Mouse (Mus musculus) cerebellum, adult 2 months (tissue): Measurements from ENCODE around the gene Gjc2. TPM values are rescaled to one million over a fixed set of nuclear protein-coding genes. Genes with fewer than 3 reads are reported as not detected.

ENCODE experiments used
- DNase-seq, 2 experiments: peaks; one replicate each; pipeline ENCODE4 v3.0.0; 2021
- H3K27ac ChIP-seq: fragments of 200-500 bp; 2 replicates; pipeline ENCODE4 v1.5.1; 2012; ENCODE audit warnings: low read length, control low read depth, inconsistent platforms; ENCODE audit not compliant: insufficient read depth
- H3K27me3 ChIP-seq: fragments of 200-500 bp; 2 replicates; pipeline ENCODE4 v1.6.1; 2012; ENCODE audit warnings: inconsistent platforms, mild to moderate bottlenecking, low read length, moderate library complexity; ENCODE audit not compliant: control insufficient read depth, insufficient read depth
- H3K4me1 ChIP-seq: fragments of 200-500 bp; 2 replicates; pipeline ENCODE4 v1.6.1; 2011; ENCODE audit warnings: low read length; ENCODE audit not compliant: control insufficient read depth, insufficient read depth
- H3K4me3 ChIP-seq: fragments of 200-500 bp; replicated peaks from 2 replicates; pipeline ENCODE3; 2011; ENCODE audit warnings: mild to moderate bottlenecking, low read depth, low read length, control low read depth; ENCODE audit not compliant: insufficient read depth
- CTCF ChIP-seq: fragments of 200-500 bp; IDR thresholded peaks from 2 replicates; pipeline ENCODE4 v1.5.1; 2011; ENCODE audit warnings: low read depth, mild to moderate bottlenecking, control low read depth, low read length, moderate library complexity, borderline replicate concordance; ENCODE audit not compliant: insufficient read depth
- POLR2A ChIP-seq: fragments of 200-500 bp; IDR thresholded peaks from 2 replicates; pipeline ENCODE4 v1.6.1; 2011; ENCODE audit warnings: low read length, control low read depth, borderline replicate concordance; ENCODE audit not compliant: insufficient read depth
- WGBS: fragments of 180-500 bp; shearing (Covaris S2); methylation state at CpG from one replicate; pipeline ENCODE4 v1.1.7; 2018; 5-methylcytosine and 5-hydroxymethylcytosine counted together
- polyA plus RNA-seq: library from polyadenylated mRNA; depleted of rRNA; stranded (reverse); fragments of >200 nt; gene quantifications from 2 replicates; pipeline ENCODE4 v1.2.3, GENCODE M21; 2012

Gene Gjc2
- polyA plus RNA-seq, 1 experiment, result 57.1 TPM

- H3K27ac ChIP-seq, result peak overlapping the region; percentile 72
- no peak overlapping the region for H3K4me3 ChIP-seq
- DNase-seq, result peak; percentile 56 to 58
- WGBS, result 14% methylated on average over 3 of the region's 3 CpGs
- no peaks in the 10 kb centered on the region for H3K27me3 ChIP-seq
- TF ChIP-seq POLR2A, result no peak
- TF ChIP-seq CTCF, result peak; percentile 81
- H3K4me1 ChIP-seq, result peaks cover 16% of the 10 kb centered on the region
These were observed 808 bp upstream of the Gjc2 start for GRCm38 (mm10) chr11:59183821-59184220.

GRCm38 (mm10) chr11:59176921-59177320 is 6.1 kb downstream of the Gjc2 start:
- no peaks in the 10 kb centered on the region for H3K4me1 ChIP-seq
- H3K27me3 ChIP-seq, result no peaks in the 10 kb centered on the region; the same call in 1 of the 2 replicates
- 5% methylated on average over 34 of the region's 34 CpGs for WGBS

GRCm38 (mm10) chr11:59176475-59176874 is 6.5 kb downstream of the Gjc2 start:
- TF ChIP-seq POLR2A, result no peak
- TF ChIP-seq CTCF, result no peak

More at GRCm38 (mm10) chr11:59176921-59177320, 6.1 kb downstream of the Gjc2 start:
- DNase-seq, result no peak
- Histone ChIP-seq H3K4me3 (no peak overlapping the region), H3K27ac (no peak overlapping the region)
- TF ChIP-seq CTCF, result no peak
- no peak for TF ChIP-seq POLR2A

GRCm38 (mm10) chr11:59174189-59174838 is 8.7 kb downstream of the Gjc2 start:
- DNase-seq, result no peak
- H3K4me3 ChIP-seq, result no peak overlapping the region
- H3K27ac ChIP-seq, result no peak overlapping the region
- H3K27me3 ChIP-seq, result no peaks in the 10 kb centered on the region; the same call in 1 of the 2 replicates
- no peaks in the 10 kb centered on the region for H3K4me1 ChIP-seq
- 58% methylated on average over 6 of the region's 6 CpGs for WGBS
- TF ChIP-seq POLR2A (no peak), CTCF (no peak)

More at GRCm38 (mm10) chr11:59176475-59176874, 6.5 kb downstream of the Gjc2 start:
- Histone ChIP-seq H3K4me3 (no peak overlapping the region), H3K4me1 (no peaks in the 10 kb centered on the region), H3K27ac (no peak overlapping the region), H3K27me3 (no peaks in the 10 kb centered on the region; the same call in 1 of the 2 replicates)
- no peak for DNase-seq
- WGBS, result 1% methylated on average over 48 of the region's 48 CpGs

- 32% methylated on average over 4 of the region's 4 CpGs for WGBS
- no peak for DNase-seq
- TF ChIP-seq CTCF (no peak), POLR2A (no peak)
- H3K4me3 ChIP-seq, result no peak overlapping the region
- H3K27ac ChIP-seq, result no peak overlapping the region
- H3K27me3 ChIP-seq, result no peaks in the 10 kb centered on the region
- H3K4me1 ChIP-seq, result no peaks in the 10 kb centered on the region
These were observed 12.5 kb downstream of the Gjc2 start for GRCm38 (mm10) chr11:59170549-59170948.

- peak in 1 of 2 experiments; percentile 1 for DNase-seq
- no peak overlapping the region for H3K4me3 ChIP-seq
- H3K4me1 ChIP-seq, result no peaks in the 10 kb centered on the region
- H3K27me3 ChIP-seq, result no peaks in the 10 kb centered on the region
- WGBS, result 86% methylated on average over 3 of the region's 3 CpGs
- no peak for TF ChIP-seq POLR2A
- no peak for TF ChIP-seq CTCF
- no peak overlapping the region for H3K27ac ChIP-seq
These were observed 13.2 kb downstream of the Gjc2 start for GRCm38 (mm10) chr11:59169807-59170206.

GRCm38 (mm10) chr11:59165616-59166241 is 17.3 kb downstream of the Gjc2 start:
- no peak for DNase-seq
- Histone ChIP-seq H3K4me1 (no peaks in the 10 kb centered on the region; the same call in 1 of the 2 replicates), H3K27ac (no peak overlapping the region), H3K4me3 (no peak overlapping the region), H3K27me3 (no peaks in the 10 kb centered on the region)
- TF ChIP-seq POLR2A, result no peak
- no peak for TF ChIP-seq CTCF
- 32% methylated on average over 2 of the region's 2 CpGs for WGBS

GRCm38 (mm10) chr11:59164384-59164783 is 18.6 kb downstream of the Gjc2 start:
- 71% methylated on average over 9 of the region's 9 CpGs for WGBS
- Histone ChIP-seq H3K4me3 (no peak overlapping the region), H3K4me1 (no peaks in the 10 kb centered on the region; the same call in 1 of the 2 replicates), H3K27ac (no peak overlapping the region), H3K27me3 (no peaks in the 10 kb centered on the region)
- DNase-seq, result no peak
- TF ChIP-seq POLR2A, result no peak
- no peak for TF ChIP-seq CTCF
